Mouse (Mus musculus) Muller cell, postnatal 12 days (primary cell): ENCODE results near the gene Vmn1r52.
"Not testable (repeated sequence)": the region's sequence is repeated elsewhere in the genome, so short reads cannot be mapped to it uniquely, and the experiment has no call there.

Experiments used
- DNase-seq: peaks from one replicate; pipeline ENCODE4 v3.0.0-alpha.2; 2015; ENCODE audit errors: inconsistent ontology term

Gene Vmn1r52

GRCm38 (mm10) chr6:90174508-90174907 lies at the start of gene Vmn1r52:
Vmn1r52 (plus strand) TSS chr6:90174808.
- no peak for DNase-seq

GRCm38 (mm10) chr6:90160139-90160538 lies 14.5 kb upstream of the Vmn1r52 start:
- DNase-seq: no peak

- not testable (repeated sequence) for DNase-seq
Observed at GRCm38 (mm10) chr6:90202493-90202892, 27.9 kb downstream of the Vmn1r52 start, which contains the start of gene V1ra8. V1ra8 (plus strand) TSS chr6:90202793.

- DNase-seq: no peak
Observed at GRCm38 (mm10) chr6:90224338-90224737, 49.7 kb downstream of the Vmn1r52 start, which contains the start of gene Vmn1r53. Vmn1r53 (minus strand) TSS chr6:90224438.
